9 mouse cellular contexts compared by ENCODE assay signal in the genomic region with DNA sequence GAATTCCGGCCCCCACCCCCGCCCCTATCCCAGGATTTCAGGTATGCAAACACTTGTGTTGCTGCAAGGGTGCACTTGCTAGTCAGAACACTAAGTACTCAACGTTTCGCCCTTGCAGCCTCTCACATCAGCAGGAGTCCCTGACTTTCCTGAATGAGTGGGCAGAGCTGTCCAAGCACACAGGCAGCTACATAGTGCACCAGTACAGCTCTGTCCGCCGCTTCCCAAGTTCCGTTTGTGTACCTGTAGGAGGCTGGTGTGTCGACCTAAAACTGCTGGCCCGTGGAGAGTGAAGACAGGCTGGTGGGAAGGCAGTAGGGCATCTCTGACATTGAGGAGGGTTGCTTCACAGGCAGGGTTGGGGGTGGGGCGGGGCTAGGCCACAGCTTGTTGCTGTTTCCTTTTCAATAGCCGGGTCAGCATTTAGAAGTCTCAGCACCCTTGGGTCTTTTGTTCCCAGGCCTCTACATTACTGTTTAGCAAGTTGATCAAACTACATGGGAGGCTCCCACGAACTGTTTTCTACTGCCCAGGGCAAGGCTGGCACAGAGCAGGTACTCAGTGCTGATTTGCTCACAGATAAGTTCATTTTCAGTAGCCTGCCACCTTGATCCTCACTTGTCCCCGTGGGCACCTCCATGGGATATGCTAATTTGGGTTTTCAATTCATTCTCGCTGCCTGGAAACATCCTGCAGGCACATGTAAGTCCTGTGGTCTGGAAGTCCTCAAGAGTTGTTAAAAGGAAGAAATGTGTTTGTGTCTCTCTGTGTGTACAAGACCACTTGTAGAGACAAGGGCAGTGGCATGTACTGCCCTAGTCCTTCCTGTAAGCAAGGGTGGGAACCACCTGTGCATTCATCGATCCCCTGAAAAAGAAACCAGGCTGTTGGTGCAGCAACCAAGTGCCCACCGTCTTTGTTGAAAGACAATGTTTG. TPM values are rescaled to one million over a fixed set of nuclear protein-coding genes. Genes with fewer than 3 reads are reported as not detected.
DNase-seq lines count a peak whose midpoint lies in the region; ATAC-seq and TF ChIP-seq lines count a peak whose summit lies in the region.
"Had no signal": no experiment of that assay in that cellular context is flagged by ENCODE, and none has a peak within 500 bp of the region (broad histone marks: within the 10 kb centered on the region; RNA-seq: fewer than 3 reads in every experiment).

No protein-coding gene starts in this region.

- H3K4me2 ChIP-seq in heart, embryonic 14.5 days (ENCODE audit: low read length), result peak overlapping the region; percentile 74
- no peak overlapping the region for H3K4me2 ChIP-seq in limb, embryonic 11.5 days (ENCODE audit: low read depth, severe bottlenecking)
- peak overlapping the region; percentile 98 for H3K4me2 ChIP-seq in myocyte (ENCODE audit: low read depth)

- H3K79me2 ChIP-seq in heart, adult 2 months (replicated peaks; ENCODE audit: control insufficient read depth, insufficient read depth, low read length), result no peaks in the 10 kb centered on the region
- H3K79me2 ChIP-seq in myocyte (ENCODE audit: control insufficient read depth, insufficient read depth), result peaks cover 26% of the 10 kb centered on the region

- 50% methylated on average over 16 of the region's 16 CpGs for WGBS in heart, adult 2 months
- 22% methylated on average over 16 of the region's 16 CpGs for WGBS in heart, embryonic 14.5 days
- WGBS in limb, embryonic 11.5 days, result 32% methylated on average over 16 of the region's 16 CpGs

- H3K27me3 ChIP-seq in heart, adult 2 months (ENCODE audit: control insufficient read depth, insufficient read depth, low read length), result no peaks in the 10 kb centered on the region
- H3K27me3 ChIP-seq in G1E (ENCODE audit: insufficient read depth, low read length), result no peaks in the 10 kb centered on the region
- H3K27me3 ChIP-seq in heart, embryonic 14.5 days (ENCODE audit: control insufficient read depth, insufficient read depth, low read length), result no peaks in the 10 kb centered on the region
- no peaks in the 10 kb centered on the region for H3K27me3 ChIP-seq in limb, embryonic 11.5 days (ENCODE audit: control insufficient read depth, insufficient read depth, low read length)
- H3K27me3 ChIP-seq in myocyte (ENCODE audit: control insufficient read depth, insufficient read depth, insufficient read length), result no peaks in the 10 kb centered on the region

- no peak for TF ChIP-seq POLR2A in heart, adult 2 months (IDR thresholded peaks at IDR 0.05; ENCODE audit: insufficient read depth, low read depth, low read length)
- TF ChIP-seq POLR2A in myocyte (IDR thresholded peaks at IDR 0.05; ENCODE audit: insufficient read length, low read depth), result no peak

- peaks cover 2% of the 10 kb centered on the region; the same call in 1 of the 2 replicates for H3K36me3 ChIP-seq in heart, adult 2 months (ENCODE audit: control insufficient read depth, insufficient read depth, low read length)
- H3K36me3 ChIP-seq in G1E (replicated peaks) (peaks cover 60% of the 10 kb centered on the region), myocyte (ENCODE audit: control insufficient read depth, insufficient read depth) (peaks cover 30% of the 10 kb centered on the region)
- peaks cover 24% of the 10 kb centered on the region for H3K36me3 ChIP-seq in heart, embryonic 14.5 days (ENCODE audit: control insufficient read depth, insufficient read depth, low read length)
- no peaks in the 10 kb centered on the region; the same call in 1 of the 2 replicates for H3K36me3 ChIP-seq in limb, embryonic 11.5 days (ENCODE audit: control insufficient read depth, insufficient read depth, low read length)

- no peak for TF ChIP-seq CTCF in heart, adult 2 months (IDR thresholded peaks at IDR 0.05)
- no peak for TF ChIP-seq CTCF in G1E (IDR thresholded peaks at IDR 0.05; ENCODE audit: low read depth, low read length)

- H3ac ChIP-seq in myocyte (ENCODE audit: control insufficient read depth, insufficient read length), result peak overlapping the region; percentile 44

- no peaks in the 10 kb centered on the region for H3K9me3 ChIP-seq in G1E (replicated peaks)
- H3K9me3 ChIP-seq in heart, embryonic 14.5 days (ENCODE audit: control insufficient read depth, low read length), result no peaks in the 10 kb centered on the region
- H3K9me3 ChIP-seq in limb, embryonic 11.5 days (ENCODE audit: control insufficient read depth, low read length), result no peaks in the 10 kb centered on the region

- H3K27ac ChIP-seq in heart, adult 2 months, result peak overlapping the region; percentile 94
- H3K27ac ChIP-seq in heart, embryonic 14.5 days (replicated peaks in 1 of 2; ENCODE audit: control insufficient read depth in 1 of 2, insufficient read depth in 1 of 2, low read depth in 2 of 2, low read length in 2 of 2), result peak overlapping the region; percentile 13 to 53; a peak in 2 of 4 replicates
- H3K27ac ChIP-seq in limb, embryonic 11.5 days (replicated peaks; ENCODE audit: low read depth, low read length), result 0 out of 2 replicates have a peak overlapping the region, but pooled peaks have one; percentile 12

- no peak for DNase-seq in heart, adult 2 months
- no peak for DNase-seq in heart, postnatal 4 days
- no peak for DNase-seq in G1E (ENCODE audit: low spot score)
- peak; percentile 29 for DNase-seq in limb, embryonic 11.5 days (ENCODE audit: low spot score)
- no peak for DNase-seq in ovary, postnatal 36 days (ENCODE audit: low spot score)
- no peak for DNase-seq in frontal cortex, adult 2 months (ENCODE audit: extremely low spot score in 1 of 2, low spot score in 1 of 2)

- H3K4me3 ChIP-seq in heart, adult 2 months, result no peak overlapping the region; the same call in 1 of the 2 replicates
- H3K4me3 ChIP-seq in G1E (ENCODE audit: low read depth, low read length) (peak overlapping the region; percentile 74; the same call in 1 of the 2 replicates), myocyte (peak overlapping the region; percentile 42)
- H3K4me3 ChIP-seq in heart, embryonic 14.5 days (ENCODE audit: control insufficient read depth in 1 of 2, insufficient read depth in 1 of 2, low read depth in 1 of 2, low read length in 2 of 2), result peak overlapping the region in 1 of 2 experiments; percentile 71; a peak in 1 of 4 replicates
- H3K4me3 ChIP-seq in limb, embryonic 11.5 days (ENCODE audit: low read depth, low read length), result no peak overlapping the region

- no peak for ATAC-seq in G1E (ENCODE audit: extremely low read depth, insufficient number of reproducible peaks, low FRiP score, poor library complexity, severe bottlenecking)
- no peak for ATAC-seq in heart, embryonic 14.5 days (ENCODE audit: insufficient number of reproducible peaks, insufficient read depth, low FRiP score, low read depth)
- ATAC-seq in limb, embryonic 11.5 days (ENCODE audit: insufficient number of reproducible peaks, low FRiP score, low TSS enrichment, low read depth), result no peak

- peaks cover 10% of the 10 kb centered on the region for H3K4me1 ChIP-seq in heart, adult 2 months (ENCODE audit: control insufficient read depth, insufficient read depth, low read length)
- H3K4me1 ChIP-seq in G1E (ENCODE audit: insufficient read depth, low read depth, low read length), result peaks cover 53% of the 10 kb centered on the region
- peaks cover 26% of the 10 kb centered on the region in 2 experiments for H3K4me1 ChIP-seq in heart, embryonic 14.5 days (ENCODE audit: control insufficient read depth in 2 of 2, insufficient read depth in 2 of 2, low read length in 2 of 2)
- peaks cover 20% of the 10 kb centered on the region for H3K4me1 ChIP-seq in limb, embryonic 11.5 days (ENCODE audit: control insufficient read depth, insufficient read depth, low read length)

- no peak overlapping the region for H3K9ac ChIP-seq in heart, adult 2 months (ENCODE audit: low read depth, low read length)
- H3K9ac ChIP-seq in heart, embryonic 14.5 days (ENCODE audit: low read length), result peak overlapping the region; percentile 77; the same call in 1 of the 2 replicates
- H3K9ac ChIP-seq in limb, embryonic 11.5 days (ENCODE audit: low read length), result no peak overlapping the region; the same call in 1 of the 2 replicates

- intact Hi-C loops in heart, adult 2 months (cut with DNase I), result loop anchor here (1.0 to 10.0 kb wide), 4 partner anchors 12 to 1033 kb away; a partner anchor contains a TSS

- no peak for TF ChIP-seq EP300 in heart, adult 2 months (IDR thresholded peaks at IDR 0.05; ENCODE audit: insufficient read depth, low read depth, low read length)

TF ChIP-seq in myocyte, 11 proteins besides CTCF, POLR2A, EP300 and RAD21 (continues in another document):
- TF ChIP-seq POLR2AphosphoS2 (IDR thresholded peaks at IDR 0.05; ENCODE audit: insufficient read length, low read depth), result peak; percentile 12
- TF ChIP-seq MYOD1 (IDR thresholded peaks at IDR 0.05; ENCODE audit: control insufficient read depth in 1 of 3, insufficient read length in 2 of 3, low read depth in 2 of 3), result no peak
- no peak for TF ChIP-seq CEBPB (IDR thresholded peaks at IDR 0.05; ENCODE audit: insufficient read depth, poor library complexity, severe bottlenecking)

RNA-seq across cellular contexts. Expression of a gene that starts 1.2 kb away (rescaled TPM):
- 10 to 100 TPM; 10.9 to 11.0 TPM for total RNA-seq in heart, adult 2 months (2021)
- 8.3 and 13.0 TPM in 2 replicates for polyA plus RNA-seq in heart, adult 2 months (2012; rRNA removed)
- 1 to 10 TPM; 4.3 to 4.9 TPM for total RNA-seq in heart, postnatal 4 days (2021)
- 3.4 and 4.9 TPM in 2 replicates for total RNA-seq in G1E (2014; fragmentation: Nextera tagmentation)
- total RNA-seq in G1E (2017), result 9.7 and 12.8 TPM in 2 replicates
- 3.4 and 3.5 TPM in 2 replicates for polyA plus RNA-seq in G1E (2012)
- polyA plus RNA-seq in heart, embryonic 14.5 days (2014; fragmentation: Nextera tagmentation; extraction: Ambion mirVana), result 3.5 and 5.6 TPM in 2 replicates
- polyA plus RNA-seq in limb, embryonic 11.5 days (2014; fragmentation: Nextera tagmentation; extraction: Ambion mirVana), result 10.4 and 10.8 TPM in 2 replicates
- 19.5 TPM for polyA plus RNA-seq in myocyte (2012; fragmentation: generic; extraction: Trizol)
- 10.3 and 11.6 TPM in 2 replicates for polyA plus RNA-seq in frontal cortex, adult 2 months (2012; rRNA removed)

RNA-seq across cellular contexts. Expression of a gene that starts 12.8 kb away (rescaled TPM):
- total RNA-seq in heart, adult 2 months (2021), result 100 to 1,000 TPM; 138 to 164 TPM
- polyA plus RNA-seq in heart, adult 2 months (2012; rRNA removed), result 53.6 and 80.9 TPM in 2 replicates
- total RNA-seq in heart, postnatal 4 days (2021), result 100 to 1,000 TPM; 158 to 159 TPM
- total RNA-seq in G1E (2014; fragmentation: Nextera tagmentation) (116 and 120 TPM in 2 replicates), G1E (2017) (220 and 233 TPM in 2 replicates)
- polyA plus RNA-seq in G1E (2012) (128 and 147 TPM in 2 replicates), myocyte (2012; fragmentation: generic; extraction: Trizol) (447 TPM)
- polyA plus RNA-seq in heart, embryonic 14.5 days (2014; fragmentation: Nextera tagmentation; extraction: Ambion mirVana), result 213 and 216 TPM in 2 replicates
- polyA plus RNA-seq in limb, embryonic 11.5 days (2014; fragmentation: Nextera tagmentation; extraction: Ambion mirVana), result 277 and 294 TPM in 2 replicates
- polyA plus RNA-seq in frontal cortex, adult 2 months (2012; rRNA removed), result 133 and 138 TPM in 2 replicates

RNA-seq across cellular contexts. Expression of a gene that starts 47.7 kb away (rescaled TPM):
- total RNA-seq in heart, adult 2 months (2021), result not detected
- polyA plus RNA-seq in heart, adult 2 months (2012; rRNA removed), result not detected in 2 replicates
- total RNA-seq in heart, postnatal 4 days (2021), result not detected
- total RNA-seq in G1E (2014; fragmentation: Nextera tagmentation), result not detected in 2 replicates
- not detected in 2 replicates for total RNA-seq in G1E (2017)
- not detected in 2 replicates for polyA plus RNA-seq in G1E (2012)
- not detected in 2 replicates for polyA plus RNA-seq in heart, embryonic 14.5 days (2014; fragmentation: Nextera tagmentation; extraction: Ambion mirVana)
- polyA plus RNA-seq in limb, embryonic 11.5 days (2014; fragmentation: Nextera tagmentation; extraction: Ambion mirVana), result not detected in 2 replicates
- polyA plus RNA-seq in myocyte (2012; fragmentation: generic; extraction: Trizol), result not detected
- not detected in 2 replicates for polyA plus RNA-seq in frontal cortex, adult 2 months (2012; rRNA removed)
- polyA plus RNA-seq: brain, embryonic 14.5 days had no signal

Comparison
In these comparisons a context has a peak if more than half of its experiments do, and no peak if none do; other contexts are left out.
1. H3K27ac ChIP-seq: peak in every context shown above with its lines; median percentile 94 in heart, adult 2 months; 33 in heart, embryonic 14.5 days; 12 in limb, embryonic 11.5 days.
2. H3K4me3 ChIP-seq: peak in G1E (single experiment) and myocyte (single experiment); none in heart, adult 2 months (single experiment) and limb, embryonic 11.5 days (single experiment).